Mouse (Mus musculus) liver, adult 2 months (tissue): Measurements from ENCODE around the gene Tnik.

ENCODE experiments used
- CTCF ChIP-seq: fragments of 200-500 bp; IDR thresholded peaks from 2 replicates; pipeline ENCODE4 v1.5.1; 2011; ENCODE audit warnings: low read depth, low read length, control low read depth
- POLR2A ChIP-seq: fragments of 200-500 bp; IDR thresholded peaks from 2 replicates; pipeline ENCODE4 v1.6.1; 2011; ENCODE audit warnings: low read length, control low read depth; ENCODE audit not compliant: insufficient read depth; ENCODE audit errors: extremely low read depth

DNA sequence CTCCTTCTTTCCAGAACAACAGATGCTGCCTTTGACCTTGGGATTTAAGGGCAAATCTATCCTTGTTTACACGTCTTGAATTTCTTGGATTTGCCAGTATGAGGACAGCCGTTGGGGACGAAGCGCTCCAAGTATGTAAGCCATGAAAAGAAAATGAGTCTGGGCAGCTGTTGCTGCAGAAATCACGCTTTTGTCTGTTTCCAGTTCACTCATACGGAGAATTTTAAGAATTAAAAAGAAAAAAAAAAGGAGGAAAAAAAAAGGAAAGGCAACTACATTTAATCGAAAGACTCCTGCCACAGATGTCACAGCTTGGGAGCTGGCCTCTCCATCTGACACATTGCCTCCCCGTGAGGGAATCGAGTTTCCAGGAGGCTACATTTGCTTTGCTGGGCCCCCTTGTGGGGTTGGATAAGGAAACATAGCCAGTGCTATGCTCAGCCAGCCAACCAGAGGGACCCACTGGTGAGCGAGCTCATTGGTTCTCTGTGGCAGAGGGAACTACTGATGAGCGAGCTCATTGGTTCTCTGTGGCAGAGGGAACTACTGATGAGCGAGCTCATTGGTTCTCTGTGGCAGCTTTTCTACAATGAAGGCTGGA lies 145.9 kb downstream of the Tnik start:
- TF ChIP-seq CTCF: no peak
- TF ChIP-seq POLR2A: no peak
